Mouse (Mus musculus) kidney, adult 2 months (tissue): ENCODE measurements at regions not wholly inside any gene's neighbourhood (a gene's known extent, or its start where the extent isn't known, plus 50 kb on each side); places are given as distances from the start of the nearest gene placed in this dataset.

Source experiments
- DNase-seq: peaks from one replicate; pipeline ENCODE4 v3.0.0; 2021
- H3K27ac ChIP-seq: fragments of 200-500 bp; 2 replicates; pipeline ENCODE4 v1.5.1; 2012; ENCODE audit warnings: low read depth, low read length, control low read depth, inconsistent platforms; ENCODE audit not compliant: insufficient read depth
- H3K27me3 ChIP-seq: fragments of 200-500 bp; replicated peaks from 2 replicates; pipeline ENCODE4 v1.6.1; 2012; ENCODE audit warnings: mild to moderate bottlenecking, moderate library complexity, low read length, inconsistent platforms; ENCODE audit not compliant: control insufficient read depth, insufficient read depth
- H3K36me3 ChIP-seq: fragments of 200-500 bp; 2 replicates; pipeline ENCODE4 v1.6.1; 2012; ENCODE audit warnings: mild to moderate bottlenecking, moderate library complexity, low read length, inconsistent platforms; ENCODE audit not compliant: control insufficient read depth, insufficient read depth
- H3K4me1 ChIP-seq: fragments of 200-500 bp; 2 replicates; pipeline ENCODE4 v1.6.1; 2011; ENCODE audit warnings: low read length; ENCODE audit not compliant: control insufficient read depth, insufficient read depth
- H3K4me3 ChIP-seq: fragments of 200-500 bp; 2 replicates; pipeline ENCODE4 v1.5.1; 2011; ENCODE audit warnings: mild to moderate bottlenecking, low read depth, low read length, control low read depth; ENCODE audit not compliant: insufficient read depth
- CTCF ChIP-seq: fragments of 200-500 bp; conservative IDR thresholded peaks from 2 replicates; pipeline ENCODE4 v1.5.1; 2011; ENCODE audit warnings: low read depth, mild to moderate bottlenecking, control low read depth, low read length, moderate library complexity, mixed read lengths; ENCODE audit not compliant: insufficient read depth, insufficient read length
- POLR2A ChIP-seq: fragments of 200-500 bp; IDR thresholded peaks from one replicate; pipeline ENCODE4 v1.6.1; 2011; ENCODE audit warnings: low read depth, low read length, control low read depth
- whole genome bisulfite sequencing: fragments of 180-500 bp; shearing (Covaris S2); methylation state at CpG from one replicate; pipeline ENCODE4 v1.1.7; 2018; 5-methylcytosine and 5-hydroxymethylcytosine counted together

DNA sequence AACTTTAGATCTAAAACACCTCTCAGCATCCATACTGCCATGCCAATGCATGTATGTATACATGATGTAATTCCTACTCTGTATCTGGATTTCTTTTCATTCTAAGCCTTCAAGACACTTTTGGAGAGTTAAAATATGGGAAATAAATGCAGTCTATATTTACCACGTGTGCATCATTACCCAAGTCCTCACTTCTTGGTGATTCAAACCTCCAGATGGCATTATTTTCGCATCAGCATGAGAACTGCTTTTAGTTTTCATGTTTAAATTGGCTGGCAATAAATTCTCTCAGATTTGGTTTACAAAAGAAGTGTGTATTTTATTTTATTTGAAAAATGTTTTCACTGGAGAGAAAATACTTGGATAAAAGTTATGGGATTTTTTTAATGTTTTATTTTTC, 942.8 kb downstream of the Brinp1 start:
- no peaks in the 10 kb centered on the region for H3K4me1 ChIP-seq
- H3K36me3 ChIP-seq: no peaks in the 10 kb centered on the region
- TF ChIP-seq CTCF: no peak
- no peak for DNase-seq
- H3K27ac ChIP-seq: no peak overlapping the region
- no peak overlapping the region for H3K4me3 ChIP-seq
- 54% methylated on average over 2 of the region's 2 CpGs for WGBS
- no peaks in the 10 kb centered on the region for H3K27me3 ChIP-seq

DNA sequence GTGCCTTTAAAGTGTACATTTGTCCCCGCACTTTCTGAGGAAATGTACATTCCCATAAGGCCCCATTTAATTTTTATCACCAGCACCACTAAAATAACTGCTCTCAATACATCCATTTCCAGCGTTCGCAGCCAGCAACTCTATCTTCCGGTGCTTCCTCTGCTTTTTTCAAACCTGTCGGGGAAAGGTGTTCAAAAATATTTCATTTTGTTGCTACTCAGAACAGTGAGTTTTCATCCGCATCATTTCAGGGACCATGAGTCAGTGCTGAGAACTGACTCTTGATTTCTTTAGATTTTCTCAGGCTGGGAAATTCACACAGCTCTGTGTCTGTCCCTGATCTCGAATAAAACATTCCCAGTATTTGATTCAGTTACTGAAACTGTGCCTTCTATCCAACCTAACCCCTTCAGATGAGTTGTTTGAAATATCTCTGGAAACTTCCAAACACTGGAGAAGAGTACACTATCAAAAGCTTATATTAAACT, 959.4 kb downstream of the Brinp1 start:
- DNase-seq: no peak
- H3K27me3 ChIP-seq: no peaks in the 10 kb centered on the region
- TF ChIP-seq POLR2A: no peak
- TF ChIP-seq CTCF: no peak
- no peak overlapping the region for H3K27ac ChIP-seq
- no peaks in the 10 kb centered on the region for H3K4me1 ChIP-seq
- H3K36me3 ChIP-seq: no peaks in the 10 kb centered on the region
- WGBS: 83% methylated on average over 7 of the region's 7 CpGs
- H3K4me3 ChIP-seq: no peak overlapping the region

DNA sequence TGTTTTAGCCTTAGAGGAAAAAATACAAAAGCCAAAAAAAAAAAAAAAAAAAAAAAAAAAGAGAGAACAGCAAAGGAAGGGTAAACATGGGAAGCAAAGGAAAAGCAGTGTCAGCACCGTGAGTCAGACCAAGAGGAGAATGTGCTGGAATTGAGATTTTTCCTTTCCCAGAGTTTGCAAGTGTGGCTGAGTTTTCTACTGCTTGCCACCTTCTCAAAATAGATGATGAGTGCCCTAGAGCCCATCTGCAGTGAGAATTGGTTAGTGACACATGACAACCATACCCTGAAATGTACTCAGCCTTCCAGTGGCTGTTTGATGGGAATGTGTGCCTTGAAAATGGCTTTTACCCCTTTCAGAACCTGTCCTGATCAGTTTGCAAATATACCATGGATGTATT, 990.7 kb downstream of the Brinp1 start:
- H3K4me1 ChIP-seq: no peaks in the 10 kb centered on the region
- no peaks in the 10 kb centered on the region for H3K27me3 ChIP-seq
- no peak overlapping the region for H3K27ac ChIP-seq
- no peak overlapping the region for H3K4me3 ChIP-seq
- TF ChIP-seq POLR2A: no peak
- TF ChIP-seq CTCF: no peak
- DNase-seq: no peak
- 58% methylated on average over 1 of the region's 1 CpGs for WGBS
- H3K36me3 ChIP-seq: no peaks in the 10 kb centered on the region

DNA sequence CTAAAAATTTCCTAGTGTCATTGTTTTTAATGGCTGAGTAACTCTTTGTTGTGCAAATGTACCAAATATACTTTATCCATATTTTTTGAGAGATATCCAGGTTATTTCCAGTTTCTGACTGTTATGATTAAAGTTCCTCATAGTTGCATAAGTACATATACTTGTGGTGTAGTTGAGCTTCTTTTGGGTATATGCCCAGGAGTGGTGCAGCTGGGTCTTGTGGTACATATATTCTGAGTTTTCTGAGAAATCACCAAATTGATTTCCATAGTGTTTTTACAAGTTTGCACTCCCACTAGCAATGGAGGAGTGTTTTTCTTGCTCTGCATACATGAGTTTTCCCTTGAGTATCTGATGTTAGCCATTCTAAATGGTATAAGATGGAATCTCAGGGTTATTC, 1006.2 kb downstream of the Brinp1 start:
- H3K27me3 ChIP-seq: no peaks in the 10 kb centered on the region
- no peaks in the 10 kb centered on the region for H3K36me3 ChIP-seq
- DNase-seq: no peak
- no peaks in the 10 kb centered on the region for H3K4me1 ChIP-seq
- no peak overlapping the region for H3K4me3 ChIP-seq
- TF ChIP-seq POLR2A: no peak
- no peak for TF ChIP-seq CTCF
- no peak overlapping the region for H3K27ac ChIP-seq

DNA sequence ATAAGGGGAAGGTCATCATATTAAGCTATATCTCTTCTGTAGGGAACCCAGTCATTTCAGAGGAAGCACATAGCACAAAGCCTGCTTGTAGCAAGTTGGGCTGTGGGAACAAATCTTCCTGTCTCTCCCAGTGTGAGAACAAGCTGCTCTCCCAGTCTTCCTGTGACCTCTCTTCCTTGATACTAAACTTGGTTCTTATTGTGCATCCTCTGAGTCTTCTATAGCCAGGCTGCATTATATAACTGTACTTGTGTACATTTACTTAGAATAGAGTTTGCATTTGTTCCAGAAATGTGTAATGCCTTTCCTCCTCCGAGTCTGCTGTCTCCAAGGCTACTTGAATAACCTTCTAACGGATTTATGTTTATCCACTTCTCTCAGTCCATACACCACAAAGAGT, 1021.7 kb downstream of the Brinp1 start:
- DNase-seq: no peak
- no peak for TF ChIP-seq POLR2A
- TF ChIP-seq CTCF: no peak
- H3K4me3 ChIP-seq: no peak overlapping the region
- H3K27me3 ChIP-seq: no peaks in the 10 kb centered on the region
- H3K36me3 ChIP-seq: no peaks in the 10 kb centered on the region
- H3K4me1 ChIP-seq: no peaks in the 10 kb centered on the region
- H3K27ac ChIP-seq: no peak overlapping the region
- WGBS: 79% methylated on average over 2 of the region's 2 CpGs

DNA sequence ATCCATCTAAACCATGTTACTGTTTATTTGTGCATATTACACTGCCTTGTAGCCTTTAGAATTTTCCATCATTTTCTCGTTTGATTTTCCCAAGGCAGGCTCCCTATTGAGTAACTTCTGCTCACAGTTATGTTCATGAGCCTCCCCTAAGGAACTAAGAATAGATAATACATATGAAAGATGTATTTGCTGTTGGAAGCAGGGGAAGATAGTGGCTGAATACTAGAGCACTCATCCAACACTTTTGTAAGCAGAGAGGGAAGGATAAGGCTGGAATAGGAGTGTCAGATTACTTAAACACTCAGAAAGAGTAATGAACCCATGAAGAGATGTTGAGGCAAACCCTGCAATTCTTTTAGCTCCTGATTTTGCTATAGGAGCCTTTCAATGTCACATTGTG, 1055.1 kb downstream of the Brinp1 start:
- H3K4me3 ChIP-seq: no peak overlapping the region
- H3K4me1 ChIP-seq: no peaks in the 10 kb centered on the region
- H3K27ac ChIP-seq: no peak overlapping the region
- 87% methylated on average over 1 of the region's 1 CpGs for WGBS
- H3K36me3 ChIP-seq: no peaks in the 10 kb centered on the region
- DNase-seq: no peak
- H3K27me3 ChIP-seq: no peaks in the 10 kb centered on the region
- TF ChIP-seq CTCF (no peak), POLR2A (no peak)

DNA sequence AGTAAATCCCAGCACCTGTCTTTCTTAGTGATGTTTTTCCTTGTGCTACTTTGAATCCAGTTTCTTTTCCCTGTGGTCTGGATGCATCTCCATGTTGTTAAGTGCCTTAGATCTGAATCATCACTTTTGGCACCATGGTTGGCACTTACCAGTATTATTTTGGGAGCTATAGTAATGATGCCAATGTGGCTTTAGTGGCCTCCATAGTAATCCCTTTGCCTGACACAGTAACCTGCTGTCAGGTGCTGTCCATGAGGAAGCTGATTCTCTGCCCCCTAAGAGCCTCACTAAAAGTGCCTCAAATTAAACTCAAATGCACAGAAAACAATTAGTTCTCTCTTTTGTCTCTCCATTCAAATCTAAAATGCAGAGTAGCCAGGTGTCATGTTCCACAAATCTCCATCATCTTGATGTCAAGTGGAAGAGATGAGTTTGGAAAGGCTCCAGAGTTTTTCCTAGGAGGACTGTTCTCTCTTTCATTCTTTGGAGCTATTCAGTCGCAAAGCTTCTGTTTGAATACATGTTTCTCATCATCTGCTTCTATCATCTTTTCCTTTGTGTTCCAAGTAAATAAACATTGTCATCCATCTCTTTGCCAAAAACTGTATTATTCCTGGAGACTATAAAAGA, 1062.1 kb downstream of the Brinp1 start:
- 76% methylated on average over 1 of the region's 1 CpGs for WGBS
- Histone ChIP-seq H3K4me3 (no peak overlapping the region), H3K4me1 (no peaks in the 10 kb centered on the region), H3K27ac (no peak overlapping the region), H3K27me3 (no peaks in the 10 kb centered on the region), H3K36me3 (no peaks in the 10 kb centered on the region)
- no peak for DNase-seq
- no peak for TF ChIP-seq CTCF
- TF ChIP-seq POLR2A: no peak

DNA sequence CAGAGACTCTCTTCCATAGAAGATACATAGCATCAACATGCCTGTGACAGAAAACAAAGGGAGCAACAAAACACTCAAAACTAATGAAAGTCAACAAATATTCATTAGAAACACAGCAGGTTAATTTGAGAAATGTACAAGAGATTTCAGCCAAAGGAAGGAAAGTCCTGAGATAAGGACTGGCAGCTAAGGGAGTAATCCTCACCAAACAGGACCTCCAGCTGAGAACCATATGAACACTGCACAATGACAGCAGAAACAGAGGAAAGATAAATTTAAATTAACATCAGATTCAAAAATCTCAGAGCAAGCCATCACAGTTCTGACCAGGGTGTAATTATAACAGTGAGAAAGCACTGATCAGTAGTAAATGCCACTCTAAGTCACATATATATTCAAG, 1060.6 kb downstream of the Tlr4 start:
- no peak for TF ChIP-seq POLR2A
- TF ChIP-seq CTCF: no peak
- DNase-seq: no peak
- Histone ChIP-seq H3K27me3 (no peaks in the 10 kb centered on the region), H3K36me3 (no peaks in the 10 kb centered on the region), H3K4me3 (no peak overlapping the region), H3K4me1 (no peaks in the 10 kb centered on the region), H3K27ac (no peak overlapping the region)
